ENCODE assay signal across 7 mouse cellular contexts in the genomic region with DNA sequence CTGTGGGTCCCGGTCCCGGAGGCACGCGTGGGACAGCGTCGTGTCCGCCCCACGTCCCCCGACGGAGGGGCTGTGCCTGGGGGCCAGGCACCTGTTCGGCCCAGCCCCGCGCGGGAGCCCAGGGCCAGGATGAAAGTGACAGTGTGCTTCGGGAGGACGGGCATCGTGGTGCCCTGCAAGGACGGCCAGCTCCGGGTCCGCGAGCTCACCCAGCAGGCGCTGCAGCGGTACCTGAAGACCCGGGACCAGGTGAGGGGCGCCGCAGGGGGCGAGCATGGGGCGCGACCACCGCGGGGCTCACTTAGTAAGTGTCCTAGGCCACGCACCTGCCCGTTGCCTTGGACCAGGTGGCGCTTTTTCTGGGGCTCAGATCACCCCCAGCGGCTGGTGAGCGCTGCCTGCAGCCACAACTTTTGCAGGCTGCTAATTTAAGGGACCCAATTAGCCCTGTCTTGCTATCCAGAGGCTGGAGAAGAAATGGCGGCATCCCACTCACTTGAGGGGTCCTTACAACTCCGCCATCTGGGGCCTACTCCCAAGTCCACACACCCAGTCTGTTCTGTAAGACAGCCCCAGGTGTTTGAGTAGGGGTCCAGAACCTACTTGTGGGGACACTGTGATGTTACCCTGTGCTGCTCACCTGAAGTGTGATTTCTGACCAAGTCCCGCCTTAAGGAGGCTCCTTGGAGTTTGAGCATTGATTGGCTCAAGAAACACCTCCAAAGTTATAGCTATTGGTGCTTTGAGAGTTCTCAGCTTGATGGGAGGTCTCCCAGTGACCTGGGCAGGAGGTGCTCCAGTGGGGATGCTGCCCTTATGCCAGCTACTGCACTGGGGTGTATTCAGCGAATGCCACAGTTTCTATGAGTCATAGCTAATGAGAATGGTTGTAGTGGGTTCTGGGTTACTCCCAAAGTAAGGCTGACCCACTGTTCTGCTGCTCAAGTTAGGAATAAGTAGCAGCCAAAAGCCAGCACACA. TPM values are rescaled to one million over a fixed set of nuclear protein-coding genes. Genes with fewer than 3 reads are reported as not detected.
DNase-seq lines count a peak whose midpoint lies in the region; ATAC-seq lines count a peak whose summit lies in the region.

No protein-coding gene starts in this region.

- ATAC-seq in embryonic facial prominence, embryonic 15.5 days (ENCODE audit: insufficient number of reproducible peaks, low FRiP score, low TSS enrichment, low read depth) = peak; percentile 72

- peak; percentile 5 for DNase-seq in CD4-positive helper T cell, adult 2 months (ENCODE audit: low read depth, low spot score)
- DNase-seq in ES-CJ7 (ENCODE audit: low read depth, low spot score) = peak; percentile 36
- DNase-seq in heart, postnatal 36 days = peak; percentile 21 to 32
- peak; percentile 54 to 69 for DNase-seq in kidney, postnatal 4 days
- DNase-seq in midbrain, embryonic 10.5 days (ENCODE audit: low spot score) = peak; percentile 19
- no peak for DNase-seq in T-cell, adult 2 months (ENCODE audit: low spot score)

- H3K4me3 ChIP-seq in embryonic facial prominence, embryonic 15.5 days (replicated peaks) = peak overlapping the region; percentile 75
- H3K4me3 ChIP-seq in midbrain, embryonic 10.5 days = peak overlapping the region; percentile 94

- H3K27ac ChIP-seq in embryonic facial prominence, embryonic 15.5 days (replicated peaks) = peak overlapping the region; percentile 68
- H3K27ac ChIP-seq in midbrain, embryonic 10.5 days (replicated peaks) = peak overlapping the region; percentile 93

- intact Hi-C loops in heart, postnatal 36 days (cut with DNase I) = loop anchor here (2.0 to 5.0 kb wide), 2 partner anchors 123 to 263 kb away; no protein-coding TSS in a partner anchor

- H3K4me1 ChIP-seq in embryonic facial prominence, embryonic 15.5 days = peaks cover 7% of the 10 kb centered on the region; the same call in 1 of the 2 replicates
- H3K4me1 ChIP-seq in midbrain, embryonic 10.5 days = peaks cover 17% of the 10 kb centered on the region

- no peaks in the 10 kb centered on the region for H3K9me3 ChIP-seq in embryonic facial prominence, embryonic 15.5 days (replicated peaks)
- H3K9me3 ChIP-seq in midbrain, embryonic 10.5 days (replicated peaks) = no peaks in the 10 kb centered on the region

- H3K9ac ChIP-seq in embryonic facial prominence, embryonic 15.5 days = peak overlapping the region; percentile 86

- H3K4me2 ChIP-seq in embryonic facial prominence, embryonic 15.5 days (replicated peaks) = peak overlapping the region; percentile 66

- 4% methylated on average over 39 of the region's 40 CpGs for WGBS in embryonic facial prominence, embryonic 15.5 days
- WGBS in midbrain, embryonic 10.5 days = 3% methylated on average over 40 of the region's 40 CpGs

- H3K36me3 ChIP-seq in embryonic facial prominence, embryonic 15.5 days = no peaks in the 10 kb centered on the region
- no peaks in the 10 kb centered on the region for H3K36me3 ChIP-seq in midbrain, embryonic 10.5 days

- H3K27me3 ChIP-seq in embryonic facial prominence, embryonic 15.5 days = no peaks in the 10 kb centered on the region
- H3K27me3 ChIP-seq in midbrain, embryonic 10.5 days (ENCODE audit: low read depth, poor library complexity, severe bottlenecking) = peaks cover 38% of the 10 kb centered on the region

RNA-seq across cellular contexts. Expression of a gene that starts 0.8 kb away (rescaled TPM):
- 23.2 and 27.4 TPM in 2 replicates for polyA plus RNA-seq in embryonic facial prominence, embryonic 15.5 days (2015; fragmentation: Nextera tagmentation; extraction: Ambion mirVana)
- 10 to 100 TPM; 12.1 to 15.6 TPM for total RNA-seq in heart, postnatal 36 days (2021)
- polyA plus RNA-seq in midbrain, embryonic 10.5 days (2016; fragmentation: Nextera tagmentation; extraction: Ambion mirVana) = 8.2 and 9.7 TPM in 2 replicates
